Mouse (Mus musculus): ENCODE results near the gene Grid1. TPM values are rescaled to one million over a fixed set of nuclear protein-coding genes. Genes with fewer than 3 reads are reported as not detected.
A peak's percentile ranks its signal among the peaks of the same experiment; 100 is the strongest.

Gene Grid1
- polyA plus RNA-seq, 1 experiment from 2014 or later, result 0.42 TPM

- no peak for DNase-seq (ENCODE audit: low spot score)
- Histone ChIP-seq H3K36me3 (no peaks in the 10 kb centered on the region), H3K4me1 (replicated peaks) (no peaks in the 10 kb centered on the region), H3K9me3 (no peaks in the 10 kb centered on the region), H3K27me3 (ENCODE audit: insufficient read depth, poor library complexity, severe bottlenecking) (no peaks in the 10 kb centered on the region), H3K27ac (no peak overlapping the region), H3K4me3 (no peak overlapping the region)
- WGBS, result 91% methylated on average over 6 of the region's 6 CpGs
Observed at GRCm38 (mm10) chr14:35242882-35243281, 423.0 kb downstream of the Grid1 start.

GRCm38 (mm10) chr14:35244776-35245548 lies 425.1 kb downstream of the Grid1 start:
- no peak for DNase-seq (ENCODE audit: low spot score)
- Histone ChIP-seq H3K4me3 (no peak overlapping the region), H3K27ac (no peak overlapping the region), H3K9me3 (no peaks in the 10 kb centered on the region), H3K27me3 (ENCODE audit: insufficient read depth, poor library complexity, severe bottlenecking) (no peaks in the 10 kb centered on the region), H3K36me3 (no peaks in the 10 kb centered on the region), H3K4me1 (replicated peaks) (no peaks in the 10 kb centered on the region)
- WGBS, result 86% methylated on average over 7 of the region's 7 CpGs

- H3K27me3 ChIP-seq (ENCODE audit: insufficient read depth, poor library complexity, severe bottlenecking), result no peaks in the 10 kb centered on the region
- no peak overlapping the region for H3K27ac ChIP-seq
- no peaks in the 10 kb centered on the region for H3K36me3 ChIP-seq
- DNase-seq (ENCODE audit: low spot score), result no peak
- H3K4me3 ChIP-seq, result no peak overlapping the region
- H3K4me1 ChIP-seq (replicated peaks), result no peaks in the 10 kb centered on the region
- no peaks in the 10 kb centered on the region for H3K9me3 ChIP-seq
- 93% methylated on average over 4 of the region's 4 CpGs for WGBS
Observed at GRCm38 (mm10) chr14:35250412-35250811, 430.5 kb downstream of the Grid1 start.

GRCm38 (mm10) chr14:35254477-35254876 lies 434.6 kb downstream of the Grid1 start:
- no peaks in the 10 kb centered on the region for H3K4me1 ChIP-seq (replicated peaks)
- no peaks in the 10 kb centered on the region for H3K9me3 ChIP-seq
- no peak for DNase-seq (ENCODE audit: low spot score)
- no peaks in the 10 kb centered on the region for H3K36me3 ChIP-seq
- no peak overlapping the region for H3K27ac ChIP-seq
- no peaks in the 10 kb centered on the region for H3K27me3 ChIP-seq (ENCODE audit: insufficient read depth, poor library complexity, severe bottlenecking)
- H3K4me3 ChIP-seq, result no peak overlapping the region
- 77% methylated on average over 2 of the region's 2 CpGs for WGBS

- 86% methylated on average over 4 of the region's 4 CpGs for WGBS
Observed at GRCm38 (mm10) chr14:35270260-35270659, 450.4 kb downstream of the Grid1 start.

GRCm38 (mm10) chr14:35309201-35309600 lies 489.3 kb downstream of the Grid1 start:
- 93% methylated on average over 7 of the region's 7 CpGs for WGBS
- Histone ChIP-seq H3K9me3 (no peaks in the 10 kb centered on the region), H3K27ac (no peak overlapping the region), H3K4me1 (replicated peaks) (no peaks in the 10 kb centered on the region), H3K4me3 (no peak overlapping the region), H3K36me3 (no peaks in the 10 kb centered on the region), H3K27me3 (ENCODE audit: insufficient read depth, poor library complexity, severe bottlenecking) (no peaks in the 10 kb centered on the region)
- DNase-seq (ENCODE audit: low spot score), result no peak

More at GRCm38 (mm10) chr14:35270260-35270659, 450.4 kb downstream of the Grid1 start:
- Histone ChIP-seq H3K36me3 (no peaks in the 10 kb centered on the region), H3K27me3 (ENCODE audit: insufficient read depth, poor library complexity, severe bottlenecking) (no peaks in the 10 kb centered on the region), H3K4me1 (replicated peaks) (no peaks in the 10 kb centered on the region), H3K4me3 (no peak overlapping the region), H3K9me3 (no peaks in the 10 kb centered on the region), H3K27ac (no peak overlapping the region)
- DNase-seq (ENCODE audit: low spot score), result no peak

- WGBS, result 73% methylated on average over 5 of the region's 5 CpGs
- DNase-seq (ENCODE audit: low spot score), result peak; percentile 3
- Histone ChIP-seq H3K36me3 (no peaks in the 10 kb centered on the region), H3K4me3 (no peak overlapping the region), H3K4me1 (replicated peaks) (no peaks in the 10 kb centered on the region), H3K27me3 (ENCODE audit: insufficient read depth, poor library complexity, severe bottlenecking) (no peaks in the 10 kb centered on the region), H3K9me3 (no peaks in the 10 kb centered on the region), H3K27ac (no peak overlapping the region)
Observed at GRCm38 (mm10) chr14:35313380-35314299, 493.7 kb downstream of the Grid1 start.

- Histone ChIP-seq H3K4me3 (no peak overlapping the region), H3K36me3 (no peaks in the 10 kb centered on the region), H3K4me1 (replicated peaks) (no peaks in the 10 kb centered on the region), H3K27ac (no peak overlapping the region), H3K9me3 (no peaks in the 10 kb centered on the region), H3K27me3 (ENCODE audit: insufficient read depth, poor library complexity, severe bottlenecking) (no peaks in the 10 kb centered on the region)
- DNase-seq (ENCODE audit: low spot score), result peak; percentile 7
- 82% methylated on average over 1 of the region's 1 CpGs for WGBS
Observed at GRCm38 (mm10) chr14:35326306-35326705, 506.4 kb downstream of the Grid1 start.

- 90% methylated on average over 3 of the region's 3 CpGs for whole genome bisulfite sequencing
- Histone ChIP-seq H3K4me3 (no peak overlapping the region), H3K36me3 (no peaks in the 10 kb centered on the region), H3K27me3 (ENCODE audit: insufficient read depth, poor library complexity, severe bottlenecking) (no peaks in the 10 kb centered on the region), H3K27ac (no peak overlapping the region), H3K4me1 (replicated peaks) (no peaks in the 10 kb centered on the region), H3K9me3 (no peaks in the 10 kb centered on the region)
- DNase-seq (ENCODE audit: low spot score), result no peak
Observed at GRCm38 (mm10) chr14:35336561-35336960, 516.7 kb downstream of the Grid1 start.

GRCm38 (mm10) chr14:35356011-35356410 lies 536.1 kb downstream of the Grid1 start:
- DNase-seq (ENCODE audit: low spot score), result no peak
- Histone ChIP-seq H3K9me3 (no peaks in the 10 kb centered on the region), H3K4me1 (replicated peaks) (no peaks in the 10 kb centered on the region), H3K27ac (no peak overlapping the region), H3K27me3 (ENCODE audit: insufficient read depth, poor library complexity, severe bottlenecking) (no peaks in the 10 kb centered on the region), H3K36me3 (no peaks in the 10 kb centered on the region), H3K4me3 (no peak overlapping the region)
- WGBS, result 83% methylated on average over 3 of the region's 3 CpGs

GRCm38 (mm10) chr14:35356480-35357085 lies 536.7 kb downstream of the Grid1 start:
- DNase-seq (ENCODE audit: low spot score), result no peak

GRCm38 (mm10) chr14:35358136-35358821 lies 538.4 kb downstream of the Grid1 start:
- 59% methylated on average over 7 of the region's 7 CpGs for WGBS
- H3K36me3 ChIP-seq, result no peaks in the 10 kb centered on the region
- no peaks in the 10 kb centered on the region for H3K4me1 ChIP-seq (replicated peaks)
- H3K27ac ChIP-seq, result no peak overlapping the region
- DNase-seq (ENCODE audit: low spot score), result no peak
- H3K27me3 ChIP-seq (ENCODE audit: insufficient read depth, poor library complexity, severe bottlenecking), result no peaks in the 10 kb centered on the region
- H3K9me3 ChIP-seq, result no peaks in the 10 kb centered on the region
- no peak overlapping the region for H3K4me3 ChIP-seq

More at GRCm38 (mm10) chr14:35356480-35357085, 536.7 kb downstream of the Grid1 start:
- WGBS, result 89% methylated on average over 6 of the region's 6 CpGs
- no peaks in the 10 kb centered on the region for H3K27me3 ChIP-seq (ENCODE audit: insufficient read depth, poor library complexity, severe bottlenecking)
- no peaks in the 10 kb centered on the region for H3K4me1 ChIP-seq (replicated peaks)
- no peaks in the 10 kb centered on the region for H3K9me3 ChIP-seq
- no peak overlapping the region for H3K27ac ChIP-seq
- no peak overlapping the region for H3K4me3 ChIP-seq
- no peaks in the 10 kb centered on the region for H3K36me3 ChIP-seq
